Mouse (Mus musculus): ENCODE results near the gene Zfp202. TPM values are rescaled to one million over a fixed set of nuclear protein-coding genes. Genes with fewer than 3 reads are reported as not detected.

The Zfp202 gene
- total and polyA plus RNA-seq, 2 experiments from 2014 or later, result 1.5 to 2.4 TPM

- TF ChIP-seq CTCF (IDR thresholded peaks at IDR 0.05; ENCODE audit: low read depth) (no peak), EP300 (IDR thresholded peaks at IDR 0.05; ENCODE audit: low read depth) (no peak)
- H3K27me3 ChIP-seq (ENCODE audit: control insufficient read depth, insufficient read depth, low read length), result no peaks in the 10 kb centered on the region
These were observed 835 bp upstream of the Zfp202 start for GRCm38 (mm10) chr9:40191086-40191876.

GRCm38 (mm10) chr9:40195981-40196380, 3.9 kb downstream of the Zfp202 start:
- no peaks in the 10 kb centered on the region for H3K27me3 ChIP-seq (ENCODE audit: control insufficient read depth, insufficient read depth, low read length)
- DNase-seq (ENCODE audit: low spot score) (no peak), ATAC-seq (ENCODE audit: insufficient read depth, low read depth) (no peak)
- 79% methylated on average over 3 of the region's 3 CpGs for WGBS
- no peaks in the 10 kb centered on the region for H3K36me3 ChIP-seq (replicated peaks; ENCODE audit: control insufficient read depth, insufficient read depth, low read length)
- TF ChIP-seq CTCF (IDR thresholded peaks at IDR 0.05; ENCODE audit: low read depth), result no peak
- no peak for TF ChIP-seq EP300 (IDR thresholded peaks at IDR 0.05; ENCODE audit: low read depth)
- peaks cover 5% of the 10 kb centered on the region for H3K4me1 ChIP-seq (ENCODE audit: control insufficient read depth, insufficient read depth)
- no peak overlapping the region for H3K4me3 ChIP-seq (ENCODE audit: low read depth, low read length)
- H3K9ac ChIP-seq (replicated peaks; ENCODE audit: low read depth, low read length), result no peak overlapping the region
- no peaks in the 10 kb centered on the region for H3K9me3 ChIP-seq (replicated peaks; ENCODE audit: control insufficient read depth, low read length)
- no peak overlapping the region for H3K27ac ChIP-seq (ENCODE audit: low read depth)
- no peak overlapping the region for H3K4me2 ChIP-seq (ENCODE audit: low read depth, low read length)

More at GRCm38 (mm10) chr9:40191086-40191876, 835 bp upstream of the Zfp202 start:
- WGBS, result 86% methylated on average over 9 of the region's 9 CpGs
- Histone ChIP-seq H3K27ac (ENCODE audit: low read depth) (peak overlapping the region; percentile 77), H3K36me3 (replicated peaks; ENCODE audit: control insufficient read depth, insufficient read depth, low read length) (no peaks in the 10 kb centered on the region), H3K4me3 (ENCODE audit: low read depth, low read length) (peak overlapping the region; percentile 79), H3K9ac (replicated peaks; ENCODE audit: low read depth, low read length) (no peak overlapping the region), H3K9me3 (replicated peaks; ENCODE audit: control insufficient read depth, low read length) (no peaks in the 10 kb centered on the region), H3K4me2 (ENCODE audit: low read depth, low read length) (peak overlapping the region; percentile 75), H3K4me1 (ENCODE audit: control insufficient read depth, insufficient read depth) (peaks cover 5% of the 10 kb centered on the region)
- ATAC-seq (ENCODE audit: insufficient read depth, low read depth), result no peak
- no peak for DNase-seq (ENCODE audit: low spot score)

DNA sequence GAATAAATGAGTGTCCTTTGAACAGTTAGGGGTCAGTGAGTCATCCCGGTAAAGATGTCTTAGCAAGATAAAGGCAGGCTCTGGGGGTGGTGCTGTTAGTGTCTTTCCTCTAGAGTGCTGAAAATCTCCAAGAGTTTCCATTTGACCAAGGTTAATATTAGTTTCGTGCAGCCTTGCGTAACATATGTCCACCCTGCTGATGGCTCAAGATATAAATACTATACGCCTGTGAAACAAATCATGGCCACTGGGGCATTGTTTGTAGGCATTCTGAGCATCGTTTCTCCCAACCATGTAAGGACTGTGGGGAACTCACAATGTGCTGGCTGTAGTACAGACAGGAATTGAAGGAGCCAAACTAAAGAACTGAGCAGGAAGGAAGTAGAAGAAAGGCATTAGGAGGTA, 14.4 kb downstream of the Zfp202 start:
- Histone ChIP-seq H3K4me2 (ENCODE audit: low read depth, low read length) (no peak overlapping the region), H3K27me3 (ENCODE audit: control insufficient read depth, insufficient read depth, low read length) (no peaks in the 10 kb centered on the region), H3K4me3 (ENCODE audit: low read depth, low read length) (no peak overlapping the region), H3K9ac (replicated peaks; ENCODE audit: low read depth, low read length) (no peak overlapping the region), H3K4me1 (ENCODE audit: control insufficient read depth, insufficient read depth) (no peaks in the 10 kb centered on the region), H3K27ac (ENCODE audit: low read depth) (0 out of 2 replicates have a peak overlapping the region, but pooled peaks have one; percentile 23), H3K9me3 (replicated peaks; ENCODE audit: control insufficient read depth, low read length) (no peaks in the 10 kb centered on the region), H3K36me3 (replicated peaks; ENCODE audit: control insufficient read depth, insufficient read depth, low read length) (peaks cover 38% of the 10 kb centered on the region)
- peak; percentile 16 for DNase-seq (ENCODE audit: low spot score)
- peak; percentile 60 for ATAC-seq (ENCODE audit: insufficient read depth, low read depth)
- TF ChIP-seq CTCF (IDR thresholded peaks at IDR 0.05; ENCODE audit: low read depth), result no peak
- 58% methylated on average over 5 of the region's 5 CpGs for WGBS

DNA sequence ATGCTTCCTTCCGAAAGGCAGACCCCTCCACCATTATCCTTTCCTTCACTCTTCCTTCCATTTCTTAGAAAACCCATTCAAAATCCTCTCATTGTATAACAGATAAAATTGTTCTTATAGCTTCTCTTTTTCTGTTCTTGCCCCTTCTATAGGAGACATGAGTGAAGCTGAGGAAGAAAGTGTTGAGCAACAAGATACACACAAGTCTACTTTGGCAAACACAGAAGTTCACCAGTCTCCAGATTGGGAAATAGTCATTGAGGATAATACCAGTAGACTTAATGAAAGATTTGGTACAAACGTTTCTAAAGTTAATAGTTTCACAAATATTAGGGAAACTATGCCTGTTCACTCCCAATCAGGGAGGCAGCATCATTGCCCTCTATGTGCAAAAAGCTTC, 18.6 kb downstream of the Zfp202 start:
- ATAC-seq (ENCODE audit: insufficient read depth, low read depth) (no peak), DNase-seq (ENCODE audit: low spot score) (no peak)
- Histone ChIP-seq H3K27me3 (ENCODE audit: control insufficient read depth, insufficient read depth, low read length) (no peaks in the 10 kb centered on the region), H3K4me1 (ENCODE audit: control insufficient read depth, insufficient read depth) (no peaks in the 10 kb centered on the region), H3K9me3 (replicated peaks; ENCODE audit: control insufficient read depth, low read length) (no peaks in the 10 kb centered on the region), H3K36me3 (replicated peaks; ENCODE audit: control insufficient read depth, insufficient read depth, low read length) (peaks cover 54% of the 10 kb centered on the region), H3K9ac (replicated peaks; ENCODE audit: low read depth, low read length) (no peak overlapping the region), H3K4me2 (ENCODE audit: low read depth, low read length) (no peak overlapping the region), H3K27ac (ENCODE audit: low read depth) (no peak overlapping the region), H3K4me3 (ENCODE audit: low read depth, low read length) (no peak overlapping the region)
- TF ChIP-seq CTCF (IDR thresholded peaks at IDR 0.05; ENCODE audit: low read depth) (no peak), EP300 (IDR thresholded peaks at IDR 0.05; ENCODE audit: low read depth) (no peak)
- 77% methylated on average over 2 of the region's 2 CpGs for WGBS

- H3K27ac ChIP-seq (ENCODE audit: low read depth), result no peak overlapping the region
- no peak overlapping the region for H3K9ac ChIP-seq (replicated peaks; ENCODE audit: low read depth, low read length)
- TF ChIP-seq EP300 (IDR thresholded peaks at IDR 0.05; ENCODE audit: low read depth) (no peak), CTCF (IDR thresholded peaks at IDR 0.05; ENCODE audit: low read depth) (no peak)
- no peaks in the 10 kb centered on the region for H3K4me1 ChIP-seq (ENCODE audit: control insufficient read depth, insufficient read depth)
- no peak overlapping the region for H3K4me2 ChIP-seq (ENCODE audit: low read depth, low read length)
- no peaks in the 10 kb centered on the region for H3K9me3 ChIP-seq (replicated peaks; ENCODE audit: control insufficient read depth, low read length)
- no peaks in the 10 kb centered on the region for H3K27me3 ChIP-seq (ENCODE audit: control insufficient read depth, insufficient read depth, low read length)
- no peak for DNase-seq (ENCODE audit: low spot score)
- WGBS, result 90% methylated on average over 5 of the region's 5 CpGs
- peaks cover 38% of the 10 kb centered on the region for H3K36me3 ChIP-seq (replicated peaks; ENCODE audit: control insufficient read depth, insufficient read depth, low read length)
- ATAC-seq (ENCODE audit: insufficient read depth, low read depth), result no peak
- H3K4me3 ChIP-seq (ENCODE audit: low read depth, low read length), result no peak overlapping the region
These were observed 21.9 kb downstream of the Zfp202 start for GRCm38 (mm10) chr9:40214058-40214457.

DNA sequence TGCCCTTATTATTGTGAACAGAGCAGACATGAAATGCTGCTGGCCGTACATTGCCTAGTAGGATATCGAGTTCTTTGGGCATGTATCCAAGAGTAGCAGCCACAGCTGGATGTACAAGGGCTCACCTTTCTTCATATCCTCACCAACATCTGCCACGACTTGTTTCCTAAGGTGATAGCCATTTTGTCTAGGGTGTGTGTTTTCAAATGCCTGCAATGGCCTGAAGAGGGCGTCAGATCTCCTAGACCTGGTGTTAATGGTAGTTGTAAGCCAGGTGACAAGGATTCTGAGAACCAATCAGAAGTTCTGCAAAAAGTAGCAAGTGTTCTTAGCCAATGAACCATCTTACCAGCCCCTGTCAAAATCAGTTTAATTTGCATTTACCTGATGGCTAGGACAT, 24.5 kb downstream of the Zfp202 start:
- 60% methylated on average over 4 of the region's 4 CpGs for whole genome bisulfite sequencing

More for the DNA sequence above, 24.5 kb downstream of the Zfp202 start:
- no peaks in the 10 kb centered on the region for H3K27me3 ChIP-seq (ENCODE audit: control insufficient read depth, insufficient read depth, low read length)
- H3K36me3 ChIP-seq (replicated peaks; ENCODE audit: control insufficient read depth, insufficient read depth, low read length), result peaks cover 15% of the 10 kb centered on the region
- no peak for ATAC-seq (ENCODE audit: insufficient read depth, low read depth)
- H3K4me3 ChIP-seq (ENCODE audit: low read depth, low read length), result no peak overlapping the region
- no peak overlapping the region for H3K27ac ChIP-seq (ENCODE audit: low read depth)
- no peak overlapping the region for H3K4me2 ChIP-seq (ENCODE audit: low read depth, low read length)
- DNase-seq (ENCODE audit: low spot score), result no peak
- no peaks in the 10 kb centered on the region for H3K4me1 ChIP-seq (ENCODE audit: control insufficient read depth, insufficient read depth)
- no peaks in the 10 kb centered on the region for H3K9me3 ChIP-seq (replicated peaks; ENCODE audit: control insufficient read depth, low read length)
- no peak overlapping the region for H3K9ac ChIP-seq (replicated peaks; ENCODE audit: low read depth, low read length)
- TF ChIP-seq EP300 (IDR thresholded peaks at IDR 0.05; ENCODE audit: low read depth) (no peak), CTCF (IDR thresholded peaks at IDR 0.05; ENCODE audit: low read depth) (no peak)

Measured in heart, postnatal 0 days (tissue).